Mouse (Mus musculus) liver (tissue): Measurements from ENCODE around the gene Olfr160.

Experiments
- DNase-seq: peaks from one replicate; pipeline ENCODE4 v3.0.0-alpha.2; 2020; ENCODE audit warnings: mixed read lengths

Gene Olfr160

DNA sequence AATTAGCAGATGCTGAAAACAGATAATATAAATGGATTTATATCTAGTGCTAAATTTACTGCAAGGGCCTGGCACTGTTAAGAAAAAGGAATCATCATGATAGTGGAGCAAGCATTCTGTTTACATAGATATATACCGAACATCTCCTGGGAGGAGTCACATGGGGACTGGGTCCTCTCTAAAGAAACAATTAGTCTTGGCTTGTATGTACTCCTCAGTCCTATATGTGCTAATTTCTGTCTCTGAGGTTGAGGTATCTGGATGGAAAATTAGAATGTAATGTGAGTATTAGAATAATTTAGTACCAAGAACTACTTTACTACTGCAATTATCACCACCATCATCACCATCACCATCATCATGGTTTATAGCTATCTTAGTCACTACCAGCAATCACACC, at the start of gene Olfr160:
Gene Olfr160, minus strand, starts transcription at position 101 of the 400 bp plus-strand sequence.
- no peak for DNase-seq

DNA sequence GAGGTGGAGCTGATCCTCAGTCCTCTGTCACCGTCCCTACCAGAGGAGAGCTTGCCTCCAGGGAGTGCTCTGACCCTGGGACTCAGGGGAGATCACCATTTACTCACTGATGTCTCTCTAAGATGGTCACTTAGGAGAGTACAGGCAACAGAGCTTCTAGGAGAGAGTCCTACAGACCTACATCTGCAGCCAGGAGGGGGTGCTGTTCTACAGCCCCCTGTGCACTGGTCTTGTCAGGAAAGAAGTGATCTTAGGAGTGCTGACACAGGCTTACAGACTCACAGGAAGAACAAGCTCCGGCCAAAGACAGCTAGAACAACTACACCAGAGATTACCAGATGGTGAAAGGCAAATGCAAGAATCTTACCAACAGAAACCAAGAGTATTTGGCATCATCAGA, 46.5 kb upstream of the Olfr160 start:
- DNase-seq = no peak

DNA sequence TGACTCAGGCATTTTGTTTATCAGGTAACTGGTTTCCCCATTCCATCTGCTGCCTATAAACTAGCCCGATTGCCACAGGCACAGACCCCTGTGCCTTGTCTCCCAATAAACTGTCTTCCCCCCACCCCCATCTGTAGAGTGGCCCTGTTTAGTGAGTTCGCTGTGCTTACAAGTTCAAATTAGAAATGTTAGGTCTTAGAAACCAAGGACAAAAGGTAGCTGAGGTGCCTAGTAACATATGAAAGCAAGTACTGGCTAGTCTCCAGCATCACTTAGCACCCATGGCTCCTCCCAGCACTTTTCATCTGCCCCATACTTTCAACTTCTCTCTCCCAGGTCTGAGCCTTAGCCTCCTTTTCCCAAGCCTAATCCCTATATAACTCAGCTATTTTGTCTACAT, 45.7 kb upstream of the Olfr160 start:
- DNase-seq = no peak

DNA sequence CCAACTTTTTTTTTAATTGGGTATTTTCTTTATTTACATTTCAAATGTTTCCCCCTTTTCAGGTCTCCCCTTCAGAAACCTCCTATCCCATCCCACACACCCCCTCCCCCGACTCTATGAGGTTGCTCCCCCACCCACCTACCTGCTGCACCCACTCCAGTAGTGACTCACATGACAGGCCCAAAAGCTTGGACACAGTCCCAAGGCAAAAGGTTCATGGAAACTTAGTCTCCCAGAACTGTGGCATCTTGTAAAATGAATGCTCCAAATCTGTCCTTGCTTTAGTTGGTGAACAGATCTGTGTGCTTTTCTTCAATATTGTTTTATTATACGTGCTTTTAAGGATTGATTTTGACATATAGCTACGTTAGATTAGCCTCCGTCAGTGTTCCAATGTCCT, 36.0 kb upstream of the Olfr160 start:
- DNase-seq = no peak

DNA sequence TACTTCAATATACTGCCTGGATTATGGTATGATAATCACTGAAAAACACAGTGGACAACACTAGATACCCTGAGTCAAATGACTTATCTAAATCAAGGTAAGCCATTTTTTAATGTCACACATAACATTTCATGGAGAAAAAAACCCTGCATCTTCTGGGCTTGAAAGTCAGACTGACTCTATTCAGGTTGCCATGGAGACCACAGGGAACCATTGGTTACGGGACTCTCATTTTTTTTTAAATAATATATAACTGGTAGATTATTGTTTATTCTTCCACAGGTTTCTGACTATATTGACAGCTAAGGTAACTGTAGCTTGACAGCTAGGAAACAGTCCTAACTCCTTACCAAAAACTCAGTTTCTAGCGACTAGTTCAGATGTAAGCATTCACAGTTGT, 35.4 kb upstream of the Olfr160 start:
- no peak for DNase-seq

DNA sequence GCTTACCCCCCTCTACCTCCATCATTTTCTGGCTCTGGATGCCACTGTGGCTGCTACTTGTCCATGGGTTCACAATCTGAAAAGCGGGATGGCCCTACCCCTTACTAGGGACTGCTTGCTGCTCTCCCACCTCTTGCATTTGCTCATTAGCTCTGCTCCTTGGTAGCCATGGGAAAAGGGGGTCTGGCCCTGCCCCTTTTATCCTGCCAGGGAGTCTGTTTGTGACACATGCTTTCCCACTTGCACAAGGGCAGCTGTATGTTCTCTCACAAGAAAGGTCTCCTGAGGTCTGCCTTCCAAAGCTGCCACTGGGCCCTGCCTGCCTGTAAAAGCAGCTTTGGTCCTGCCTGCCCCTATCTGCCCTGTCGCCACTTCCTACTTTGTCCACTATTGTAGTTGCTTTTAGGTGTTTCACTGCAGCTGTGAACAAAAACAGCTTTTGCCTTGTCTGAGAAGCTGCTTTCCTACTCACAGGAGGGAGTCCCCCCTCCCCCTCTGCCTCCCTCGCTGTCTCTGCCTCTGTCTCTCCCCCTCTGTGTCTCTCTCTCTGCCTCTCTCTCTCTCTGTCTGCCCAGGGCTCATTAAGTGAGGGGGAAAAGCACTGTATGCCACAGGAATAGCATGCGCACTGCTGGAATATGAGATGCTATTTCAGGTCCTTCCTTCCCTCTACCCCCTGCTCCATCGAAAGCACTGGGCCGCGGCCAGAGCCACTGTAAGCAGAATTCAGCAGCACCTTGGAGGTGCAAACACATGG, 34.4 kb upstream of the Olfr160 start:
- DNase-seq = no peak

DNA sequence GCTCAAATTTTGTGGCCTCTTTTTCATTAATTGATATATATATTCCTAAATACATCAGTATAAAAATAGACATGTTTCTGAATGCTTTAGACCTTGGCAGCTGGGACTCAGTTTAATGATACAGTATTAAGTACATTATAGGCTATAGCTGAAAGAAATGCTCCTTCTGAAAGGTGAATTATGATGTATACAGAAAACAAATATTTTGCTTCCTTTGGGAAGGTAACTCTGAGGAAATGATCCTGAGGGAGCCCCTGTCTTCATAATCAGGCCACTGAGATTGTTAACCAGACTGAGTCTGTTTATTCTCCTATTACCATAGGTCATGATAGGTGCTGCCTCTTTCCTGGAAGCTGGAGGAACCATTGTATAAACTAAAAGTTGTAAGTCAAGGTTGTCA, 28.8 kb upstream of the Olfr160 start, which contains the start of gene Olfr874:
Gene Olfr874, plus strand, starts transcription at position 301 of the 400 bp plus-strand sequence.
- no peak for DNase-seq

DNA sequence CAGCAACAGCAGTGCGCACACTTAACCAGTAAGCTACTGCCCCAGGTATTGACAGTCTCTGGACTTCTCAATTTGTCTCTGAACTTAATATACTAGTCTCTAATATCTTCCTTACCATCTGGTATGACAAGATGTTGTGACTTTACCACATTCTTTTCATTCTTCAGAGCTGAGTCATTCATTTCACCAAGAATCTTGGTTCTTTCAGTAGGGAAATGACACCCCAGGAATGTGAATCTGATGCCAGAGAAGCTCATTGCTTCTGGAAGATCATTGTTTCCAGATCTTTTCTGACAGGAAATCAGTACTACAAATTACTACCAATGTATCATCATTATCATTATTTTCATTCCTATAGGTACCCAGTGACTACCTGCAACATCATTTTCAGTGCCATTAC, 18.3 kb upstream of the Olfr160 start:
- DNase-seq = no peak

DNA sequence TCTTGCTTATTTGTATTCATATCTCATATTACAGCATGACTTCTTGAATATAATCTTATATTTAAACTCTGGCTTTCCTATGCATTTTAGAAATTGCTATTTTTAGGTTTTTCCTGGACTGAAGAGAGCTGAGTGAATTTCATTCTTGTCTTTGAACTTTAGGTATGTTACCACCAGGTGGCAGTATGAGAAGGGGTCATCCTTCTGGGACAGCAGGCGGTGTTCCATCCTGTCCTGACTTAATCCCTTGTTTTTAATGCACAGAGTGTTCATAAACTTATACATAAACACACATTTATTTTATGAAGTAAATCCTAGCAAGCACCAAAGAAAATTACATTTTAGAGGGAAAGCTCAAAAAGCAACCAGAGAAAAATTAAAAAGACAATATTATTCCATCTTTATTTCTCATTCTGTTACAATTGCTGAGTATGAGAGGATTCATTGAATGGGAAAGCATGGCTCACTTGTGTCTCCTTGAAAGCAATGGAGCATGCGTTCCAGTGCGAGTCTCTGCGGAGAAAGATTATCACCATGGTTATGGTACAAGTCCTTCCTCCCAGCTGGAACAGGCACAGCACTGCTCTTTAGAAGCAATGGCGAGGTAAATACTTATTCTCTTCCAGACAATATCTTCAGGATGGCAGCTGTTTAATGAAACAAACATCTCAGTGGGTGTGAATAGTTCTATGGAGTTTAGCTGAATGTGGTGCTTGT, 25.9 kb downstream of the Olfr160 start:
- DNase-seq = no peak

DNA sequence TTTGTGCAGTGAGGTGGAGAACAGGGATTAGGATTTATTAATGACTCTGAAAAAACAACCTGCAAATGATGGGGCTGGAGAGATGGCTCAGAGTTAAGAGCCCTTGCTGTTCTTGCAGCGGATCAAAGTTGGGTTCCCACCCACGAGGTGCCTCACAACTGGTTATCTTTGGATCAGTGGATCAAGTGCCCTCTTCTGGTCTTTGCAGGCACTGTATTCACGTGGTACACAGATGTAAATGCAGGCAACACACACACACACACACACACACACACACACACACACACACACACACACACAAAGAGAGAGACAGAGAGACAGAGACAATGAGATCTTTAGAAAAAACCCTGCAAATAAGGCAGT, 28.1 kb downstream of the Olfr160 start:
- no peak for DNase-seq

DNA sequence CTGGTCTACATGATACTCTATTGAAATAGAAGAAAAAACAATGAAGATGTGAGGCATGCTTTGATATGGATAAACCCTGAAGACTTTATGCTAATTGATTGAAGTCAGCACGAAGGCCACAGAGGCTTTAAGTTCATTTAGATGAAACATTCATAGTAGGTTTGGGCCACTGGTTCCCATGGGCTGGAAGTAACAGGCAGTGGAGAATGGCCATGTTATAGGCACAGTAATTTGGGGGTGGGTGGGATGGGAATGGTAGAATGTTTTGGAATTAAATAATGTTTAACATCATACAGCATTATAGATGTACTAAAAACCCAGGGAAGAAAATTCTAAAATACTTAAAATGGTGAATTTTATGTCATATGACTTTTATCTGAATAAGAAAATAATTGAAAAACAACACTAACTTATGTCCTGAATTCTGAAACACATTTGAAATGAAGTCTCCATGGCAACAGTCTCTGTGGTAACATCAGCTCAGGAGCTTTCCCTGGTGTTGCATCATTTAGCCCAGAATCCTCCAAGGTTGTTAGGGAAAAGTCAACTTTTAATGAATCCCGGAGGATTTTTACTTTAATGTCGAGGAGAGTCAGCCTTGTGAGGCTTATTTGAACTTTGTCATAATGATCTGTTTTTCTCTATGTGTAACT, 28.6 kb downstream of the Olfr160 start:
- DNase-seq = no peak

DNA sequence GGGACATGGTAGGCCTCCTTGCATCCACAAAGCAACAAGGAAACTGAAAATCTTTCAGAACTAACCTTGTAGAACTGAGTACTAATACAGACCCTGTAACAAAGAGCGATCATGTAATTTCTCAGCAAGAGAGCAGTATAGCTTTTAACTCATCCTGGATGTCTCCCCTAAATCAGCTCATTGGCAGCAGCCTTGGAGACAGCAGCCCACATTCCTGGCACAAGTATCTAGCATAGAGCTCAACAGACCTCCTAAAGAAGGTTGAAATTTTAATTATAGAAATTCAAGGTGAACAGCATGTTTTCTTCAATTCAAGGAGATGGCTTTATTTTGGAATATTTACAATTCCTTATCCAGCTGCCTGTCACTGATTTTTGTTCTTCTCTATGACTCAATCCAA, 34.9 kb downstream of the Olfr160 start:
- no peak for DNase-seq

DNA sequence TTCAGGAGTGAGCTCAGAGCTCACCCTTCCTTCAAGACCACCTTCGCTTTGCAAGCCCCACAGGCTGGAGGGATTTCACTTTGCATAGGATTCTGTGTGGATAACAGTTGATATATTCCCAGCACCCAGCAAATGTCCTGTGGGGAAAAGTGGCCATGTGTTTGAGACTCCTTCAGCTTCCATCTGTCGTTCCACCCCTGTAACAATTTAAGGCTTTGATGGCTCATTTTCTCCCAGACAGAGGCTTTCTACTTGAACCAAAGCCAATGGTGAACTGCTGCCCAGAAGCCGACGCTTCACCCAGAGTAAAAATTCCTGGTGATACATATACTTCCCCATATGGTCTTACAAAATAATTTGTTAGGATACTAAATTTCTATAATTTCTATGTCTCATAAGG, 40.8 kb downstream of the Olfr160 start:
- DNase-seq = no peak

DNA sequence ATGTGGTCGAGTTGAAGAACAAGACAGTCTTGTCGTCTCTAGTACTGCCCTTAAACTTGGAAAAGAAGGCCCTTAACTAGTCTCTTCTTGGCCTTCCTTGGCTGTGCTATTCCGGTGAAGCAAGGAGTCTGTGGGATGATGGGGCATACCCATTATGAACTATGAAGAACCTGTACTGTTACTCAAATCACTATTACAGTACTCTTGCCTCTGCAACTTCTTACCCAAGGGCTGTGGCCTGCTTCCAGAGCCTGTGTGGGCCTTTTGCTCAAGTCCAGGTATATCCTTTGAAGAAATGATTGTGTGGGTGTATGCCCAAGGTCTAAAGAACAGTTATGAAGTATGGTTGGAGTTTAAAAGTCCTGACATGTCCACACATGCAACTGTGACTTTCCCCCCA, 45.8 kb downstream of the Olfr160 start:
- DNase-seq = no peak

DNA sequence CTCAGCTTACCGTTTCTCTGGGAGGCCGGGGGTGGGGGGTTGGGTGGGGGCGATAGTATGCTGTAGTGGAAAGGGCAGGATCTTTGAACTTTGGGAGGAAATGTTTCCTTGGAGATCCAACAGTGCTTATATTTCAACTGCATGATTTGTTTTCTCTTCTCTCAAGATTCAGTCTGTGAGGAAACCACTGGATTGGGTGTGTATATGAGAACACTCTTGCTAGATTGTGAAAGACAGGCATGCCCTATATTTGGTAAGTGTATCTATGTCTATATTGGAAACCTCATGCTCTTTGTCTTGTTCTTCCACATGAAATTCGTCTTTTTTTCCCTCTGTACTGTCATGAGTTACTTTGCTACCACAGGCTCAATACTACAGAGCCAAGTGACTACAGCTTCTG, 46.4 kb downstream of the Olfr160 start:
- DNase-seq = no peak

DNA sequence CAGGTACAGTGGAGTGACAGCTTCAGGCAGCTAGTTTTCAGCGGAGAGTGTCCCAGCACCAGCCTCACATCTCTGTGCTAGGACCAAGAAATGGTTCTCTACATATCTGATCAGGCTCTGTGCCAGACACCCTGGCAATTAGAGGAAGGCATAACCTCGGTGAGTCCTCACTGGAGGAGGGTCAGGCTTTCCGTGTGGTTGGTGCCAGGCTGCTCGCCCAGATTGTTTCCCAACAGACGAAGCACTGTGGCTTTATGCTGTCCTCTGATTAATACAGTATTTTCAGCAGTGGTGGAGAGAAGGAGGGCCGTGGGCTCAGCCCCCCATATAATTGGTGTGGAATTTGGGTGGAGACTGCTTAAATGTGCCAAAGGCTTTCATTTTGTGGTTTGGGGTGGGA, 46.9 kb downstream of the Olfr160 start, which contains the start of gene Panx3:
Gene Panx3, minus strand, starts transcription at position 121 of the 400 bp plus-strand sequence.
- DNase-seq = no peak

DNA sequence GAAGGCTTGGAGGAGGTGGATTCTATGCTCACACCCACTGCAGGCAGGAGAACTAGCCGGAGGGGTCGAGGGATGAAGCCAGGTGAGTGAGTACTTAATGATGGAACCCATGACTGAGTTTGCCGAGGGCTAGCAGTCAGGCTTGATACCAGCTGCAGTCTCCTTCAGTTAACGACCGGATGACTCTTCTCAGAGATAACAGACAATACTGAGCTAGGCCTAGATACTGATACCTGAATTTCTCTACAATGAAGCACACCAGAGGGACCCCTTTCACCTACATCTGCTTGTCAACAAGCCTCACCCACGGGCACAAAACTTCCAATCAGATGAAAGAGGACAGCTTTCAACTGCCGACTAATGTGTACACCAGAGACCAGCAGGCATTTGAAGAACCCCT, 50.0 kb downstream of the Olfr160 start:
- no peak for DNase-seq

DNA sequence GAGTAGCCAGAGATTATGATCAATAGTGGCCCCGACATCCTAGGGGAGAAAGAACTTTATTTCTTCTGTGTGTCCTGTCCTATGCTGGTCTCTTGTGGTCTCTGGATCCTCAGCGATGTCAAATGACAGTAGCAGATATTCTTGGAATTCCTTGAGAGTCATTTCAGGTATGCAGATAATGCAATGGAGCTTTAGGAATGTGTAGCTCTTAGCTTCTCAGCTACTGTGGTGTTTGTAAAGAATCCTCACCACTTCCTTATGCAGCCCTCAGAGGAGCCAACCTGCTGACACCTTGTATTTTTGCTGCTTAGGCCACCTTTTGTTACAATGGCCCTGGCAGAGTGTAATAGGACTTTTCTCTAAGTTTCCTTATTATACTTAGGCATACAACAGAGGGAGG, 51.4 kb downstream of the Olfr160 start:
- DNase-seq = no peak

DNA sequence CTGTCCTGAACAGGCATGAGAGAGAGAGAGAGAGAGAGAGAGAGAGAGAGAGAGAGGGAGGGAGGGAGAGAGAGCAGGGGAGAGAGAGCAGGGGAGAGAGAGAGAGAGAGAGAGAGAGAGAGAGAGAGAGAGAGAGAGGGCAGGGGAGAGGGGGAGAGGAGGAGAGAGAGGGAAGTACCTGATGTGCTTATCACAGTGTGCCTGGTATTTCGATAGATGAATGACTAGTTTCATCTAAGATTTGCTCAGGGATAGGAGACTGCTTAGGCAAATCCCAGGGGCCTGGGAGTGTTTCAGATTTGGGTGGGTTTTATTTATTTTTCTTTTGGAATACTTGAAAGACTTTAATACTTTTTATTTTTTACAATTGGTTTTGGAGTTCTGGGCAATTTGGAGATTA, 52.8 kb downstream of the Olfr160 start:
- no peak for DNase-seq

DNA sequence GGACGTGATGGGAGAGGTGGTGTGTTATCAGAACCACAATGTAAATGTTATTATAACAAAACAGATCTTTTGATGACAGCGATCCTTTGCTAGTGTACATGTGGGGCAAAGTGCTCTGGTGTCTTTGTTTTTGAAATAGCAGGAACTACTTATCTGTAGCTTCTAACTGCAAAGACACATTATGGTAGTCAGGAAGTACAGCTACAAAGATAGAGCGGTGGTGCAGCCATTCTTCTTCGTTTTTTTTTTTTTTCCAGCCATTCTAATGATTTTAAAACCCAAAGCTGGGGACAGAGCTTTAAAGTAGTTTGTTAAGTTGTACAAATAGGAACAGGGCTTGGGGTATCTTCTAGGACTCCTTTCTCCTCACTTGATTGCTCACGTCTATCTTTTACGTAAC, 56.6 kb downstream of the Olfr160 start:
- DNase-seq = no peak
